ENCODE assay signal across 8 mouse cellular contexts in the genomic region with DNA sequence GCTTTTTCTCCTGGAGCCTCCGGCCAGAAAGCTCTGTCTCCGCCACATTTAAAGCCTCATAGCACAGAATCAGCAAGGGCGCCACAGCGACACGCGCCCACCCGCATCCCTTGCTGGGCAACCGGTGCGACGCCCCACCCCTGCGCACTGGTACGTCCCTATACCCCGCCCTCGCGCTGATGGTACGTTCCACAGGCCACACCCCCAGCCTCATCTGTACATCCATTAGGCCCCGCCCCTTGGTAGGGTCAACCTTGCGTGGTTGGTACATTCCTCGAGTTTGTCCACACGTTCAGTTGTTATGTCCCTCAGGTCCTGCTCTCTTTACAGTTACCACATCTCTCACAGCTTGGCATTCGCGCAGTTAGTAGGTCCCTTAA. TPM values are rescaled to one million over a fixed set of nuclear protein-coding genes. Genes with fewer than 3 reads are reported as not detected.
A peak's percentile ranks its signal among the peaks of the same experiment; 100 is the strongest.
DNase-seq lines count a peak whose midpoint lies in the region; ATAC-seq and TF ChIP-seq lines count a peak whose summit lies in the region.

Gene Rita1, minus strand, starts transcription at position 148 of the 380 bp plus-strand sequence.
Gene Ddx54, plus strand, starts transcription at position 298 of the 380 bp plus-strand sequence.

- peak; percentile 57; the same call in 1 of the 2 replicates for TF ChIP-seq POLR2A in bone marrow, adult 2 months (IDR thresholded peaks at IDR 0.05; ENCODE audit: borderline replicate concordance, control insufficient read depth, low read depth, low read length)

- H3K9me3 ChIP-seq in embryonic facial prominence, embryonic 15.5 days (replicated peaks), result 0 out of 2 replicates have a peak, but pooled peaks cover 4% of the 10 kb centered on the region
- no peaks in the 10 kb centered on the region for H3K9me3 ChIP-seq in limb, embryonic 11.5 days (ENCODE audit: control insufficient read depth, low read length)
- H3K9me3 ChIP-seq in midbrain, embryonic 12.5 days, result no peaks in the 10 kb centered on the region

- peak; percentile 7; the same call in 1 of the 2 replicates for TF ChIP-seq CTCF in bone marrow, adult 2 months (IDR thresholded peaks at IDR 0.05; ENCODE audit: control insufficient read depth, insufficient read depth, low read length)

- WGBS in bone marrow, adult 2 months, result 0% methylated on average over 22 of the region's 22 CpGs
- WGBS in embryonic facial prominence, embryonic 15.5 days, result 0% methylated on average over 22 of the region's 22 CpGs
- under 1% methylated on average over 22 of the region's 22 CpGs for WGBS in limb, embryonic 11.5 days
- under 1% methylated on average over 22 of the region's 22 CpGs for WGBS in midbrain, embryonic 12.5 days

- H3K9ac ChIP-seq in embryonic facial prominence, embryonic 15.5 days, result peak within 1 kb of the TSS; percentile 69
- H3K9ac ChIP-seq in limb, embryonic 11.5 days (ENCODE audit: low read length), result peak within 1 kb of the TSS; percentile 70
- H3K9ac ChIP-seq in midbrain, embryonic 12.5 days (replicated peaks), result peak within 1 kb of the TSS; percentile 67

- peaks cover 30% of the 10 kb centered on the region for H3K36me3 ChIP-seq in embryonic facial prominence, embryonic 15.5 days
- H3K36me3 ChIP-seq in limb, embryonic 11.5 days (ENCODE audit: control insufficient read depth, insufficient read depth, low read length), result peaks cover 8% of the 10 kb centered on the region; the same call in 1 of the 2 replicates
- peaks cover 40% of the 10 kb centered on the region for H3K36me3 ChIP-seq in midbrain, embryonic 12.5 days

- ATAC-seq in embryonic facial prominence, embryonic 15.5 days (ENCODE audit: insufficient number of reproducible peaks, low FRiP score, low TSS enrichment, low read depth), result peak; percentile 89
- ATAC-seq in limb, embryonic 11.5 days (ENCODE audit: insufficient number of reproducible peaks, low FRiP score, low TSS enrichment, low read depth), result peak; percentile 85; the same call in 1 of the 2 replicates
- peak; percentile 79 for ATAC-seq in midbrain, embryonic 12.5 days (ENCODE audit: low FRiP score, low read depth)

- H3K4me2 ChIP-seq in embryonic facial prominence, embryonic 15.5 days (replicated peaks), result peak within 1 kb of the TSS; percentile 82
- peak within 1 kb of the TSS; percentile 60 for H3K4me2 ChIP-seq in limb, embryonic 11.5 days (ENCODE audit: low read depth, severe bottlenecking)
- peak within 1 kb of the TSS; percentile 89 for H3K4me2 ChIP-seq in midbrain, embryonic 12.5 days (replicated peaks)

- H3K4me1 ChIP-seq in bone marrow, adult 2 months (ENCODE audit: control insufficient read depth, insufficient read depth, low read length), result peaks cover 3% of the 10 kb centered on the region; the same call in 1 of the 2 replicates
- peaks cover 20% of the 10 kb centered on the region for H3K4me1 ChIP-seq in embryonic facial prominence, embryonic 15.5 days
- peaks cover 12% of the 10 kb centered on the region for H3K4me1 ChIP-seq in limb, embryonic 11.5 days (ENCODE audit: control insufficient read depth, insufficient read depth, low read length)
- peaks cover 17% of the 10 kb centered on the region for H3K4me1 ChIP-seq in midbrain, embryonic 12.5 days

- peak; percentile 96 for DNase-seq in 3T3-L1 (ENCODE audit: low read depth, low spot score)
- peak; percentile 96 for DNase-seq in heart, adult 8-10 months (ENCODE audit: low spot score)
- DNase-seq in kidney, adult 8-10 months, result peak; percentile 96 to 99
- DNase-seq in limb, embryonic 11.5 days (ENCODE audit: low spot score), result peak; percentile 98
- peak; percentile 95 to 96 for DNase-seq in spleen, postnatal 14 days (ENCODE audit: low spot score in 2 of 2)

- H3K4me3 ChIP-seq in bone marrow, adult 2 months (replicated peaks; ENCODE audit: control insufficient read depth, low read depth, low read length), result peak within 1 kb of the TSS; percentile 88
- H3K4me3 ChIP-seq in embryonic facial prominence, embryonic 15.5 days (replicated peaks), result peak within 1 kb of the TSS; percentile 87
- peak within 1 kb of the TSS; percentile 70 for H3K4me3 ChIP-seq in limb, embryonic 11.5 days (ENCODE audit: low read depth, low read length)
- H3K4me3 ChIP-seq in midbrain, embryonic 12.5 days, result peak within 1 kb of the TSS; percentile 70

- H3K27ac ChIP-seq in bone marrow, adult 2 months (ENCODE audit: control insufficient read depth, insufficient read depth, low read depth, low read length, poor library complexity), result peak within 1 kb of the TSS; percentile 90
- H3K27ac ChIP-seq in embryonic facial prominence, embryonic 15.5 days (replicated peaks), result peak within 1 kb of the TSS; percentile 94
- peak within 1 kb of the TSS; percentile 56 for H3K27ac ChIP-seq in limb, embryonic 11.5 days (replicated peaks; ENCODE audit: low read depth, low read length)
- H3K27ac ChIP-seq in midbrain, embryonic 12.5 days (replicated peaks), result peak within 1 kb of the TSS; percentile 80

- H3K27me3 ChIP-seq in embryonic facial prominence, embryonic 15.5 days, result no peaks in the 10 kb centered on the region
- H3K27me3 ChIP-seq in limb, embryonic 11.5 days (ENCODE audit: control insufficient read depth, insufficient read depth, low read length), result no peaks in the 10 kb centered on the region
- no peaks in the 10 kb centered on the region for H3K27me3 ChIP-seq in midbrain, embryonic 12.5 days

RNA-seq across cellular contexts. Expression of gene Rita1, which starts in this region (rescaled TPM):
- polyA plus RNA-seq in bone marrow, adult 2 months (2011; ENCODE audit: insufficient read depth, insufficient read length, low replicate concordance, missing spikeins), result 1.9 and 3.4 TPM in 2 replicates
- polyA plus RNA-seq in embryonic facial prominence, embryonic 15.5 days (2015; fragmentation: Nextera tagmentation; extraction: Ambion mirVana), result 15.5 and 15.8 TPM in 2 replicates
- total RNA-seq in heart, adult 8-10 months (2022), result 10 to 100 TPM; 14.3 to 17.9 (median 15.3) TPM
- 11.6 and 13.5 TPM in 2 replicates for polyA plus RNA-seq in limb, embryonic 11.5 days (2014; fragmentation: Nextera tagmentation; extraction: Ambion mirVana)
- polyA plus RNA-seq in midbrain, embryonic 12.5 days (2016; fragmentation: Nextera tagmentation; extraction: Ambion mirVana), result 15.5 and 16.0 TPM in 2 replicates

RNA-seq across cellular contexts. Expression of gene Ddx54, which starts in this region (rescaled TPM):
- polyA plus RNA-seq in bone marrow, adult 2 months (2011; ENCODE audit: insufficient read depth, insufficient read length, low replicate concordance, missing spikeins), result 17.2 and 32.0 TPM in 2 replicates
- 43.4 and 44.5 TPM in 2 replicates for polyA plus RNA-seq in embryonic facial prominence, embryonic 15.5 days (2015; fragmentation: Nextera tagmentation; extraction: Ambion mirVana)
- total RNA-seq in heart, adult 8-10 months (2022), result 10 to 100 TPM; 21.0 to 24.7 (median 23.0) TPM
- polyA plus RNA-seq in limb, embryonic 11.5 days (2014; fragmentation: Nextera tagmentation; extraction: Ambion mirVana), result 33.1 and 33.5 TPM in 2 replicates
- polyA plus RNA-seq in midbrain, embryonic 12.5 days (2016; fragmentation: Nextera tagmentation; extraction: Ambion mirVana), result 51.8 and 53.0 TPM in 2 replicates

Comparison
In these comparisons a context has a peak if more than half of its experiments do, and no peak if none do; other contexts are left out.
1. Peak in every context shown above with its lines: DNase-seq, ATAC-seq, H3K4me3 ChIP-seq and H3K27ac ChIP-seq.